Mouse (Mus musculus) ES-Bruce4 (cell line): Measurements from ENCODE around the gene Katnal1.

ENCODE experiments used
- CTCF ChIP-seq: IDR thresholded peaks from one replicate; pipeline ENCODE4 v1.8.1; 2011; ENCODE audit warnings: low read depth, low read length
- POLR2A ChIP-seq: IDR thresholded peaks from one replicate; pipeline ENCODE4 v1.8.1; 2011; ENCODE audit warnings: low read length; ENCODE audit not compliant: insufficient read depth

DNA sequence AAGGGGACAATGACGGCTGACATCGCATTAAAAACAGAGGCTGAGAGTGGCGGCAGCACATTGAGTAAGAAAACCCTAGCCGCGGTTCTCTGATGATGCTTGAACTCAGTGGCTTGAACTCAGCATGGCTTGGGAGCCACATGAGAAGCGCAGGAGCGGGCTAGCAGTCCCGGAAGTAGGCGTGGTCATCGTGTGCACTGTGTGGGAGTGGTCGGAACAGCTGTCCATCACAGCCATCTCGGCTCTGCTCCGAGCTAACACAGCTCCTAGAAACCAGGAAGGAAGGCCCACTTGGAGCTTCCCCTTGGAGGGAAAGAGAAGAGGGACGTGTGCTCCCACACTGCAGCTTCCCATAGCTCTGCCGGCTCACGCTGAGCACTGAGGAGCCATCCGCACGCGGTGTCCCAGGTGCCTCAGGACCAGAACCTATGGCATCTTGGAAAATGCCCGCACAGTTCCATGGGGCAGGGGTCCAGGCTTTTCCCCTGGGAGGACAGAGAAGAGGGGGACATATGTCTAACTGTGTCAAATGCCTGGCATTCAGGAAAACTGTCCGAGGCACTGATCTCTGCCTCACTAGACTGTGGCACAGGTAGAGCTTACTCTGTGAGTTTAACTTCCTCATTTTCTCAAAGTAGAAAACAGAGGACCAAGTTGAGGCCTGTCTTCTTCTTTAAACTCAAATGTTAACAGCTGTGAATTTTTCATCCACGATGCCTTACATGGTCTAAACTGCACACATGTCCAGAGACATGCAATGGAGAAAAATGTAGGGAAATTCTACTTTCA lies 43.1 kb downstream of the Katnal1 start:
- no peak for TF ChIP-seq CTCF
- TF ChIP-seq POLR2A, result peak; percentile 10
